Mouse (Mus musculus) layer of hippocampus, adult 2 months (tissue): ENCODE measurements at regions not wholly inside any gene's neighbourhood (a gene's known extent, or its start where the extent isn't known, plus 50 kb on each side); places are given as distances from the start of the nearest gene placed in this dataset.

Source experiments
- DNase-seq, 2 experiments: peaks; one replicate each; pipeline ENCODE4 v3.0.0; 2022; ENCODE audit warnings: low spot score in 2 of 2
- H3K27ac ChIP-seq: fragments of 200-600 bp; 2 replicates; pipeline ENCODE4 v1.8.1; 2022
- H3K4me3 ChIP-seq: fragments of 200-600 bp; 2 replicates; pipeline ENCODE4 v1.8.1; 2022; ENCODE audit warnings: mild to moderate bottlenecking
- CTCF ChIP-seq: fragments of 200-600 bp; conservative IDR thresholded peaks from 2 replicates; pipeline ENCODE4 v1.8.1; 2022; ENCODE audit warnings: antibody characterized with exemption, mild to moderate bottlenecking, moderate library complexity

- Histone ChIP-seq H3K27ac (no peak overlapping the region), H3K4me3 (no peak overlapping the region)
- no peak for TF ChIP-seq CTCF
- DNase-seq = no peak
Measured at GRCm38 (mm10) chr10:25754300-25754699, 218.2 kb upstream of the Smlr1 start.

DNA sequence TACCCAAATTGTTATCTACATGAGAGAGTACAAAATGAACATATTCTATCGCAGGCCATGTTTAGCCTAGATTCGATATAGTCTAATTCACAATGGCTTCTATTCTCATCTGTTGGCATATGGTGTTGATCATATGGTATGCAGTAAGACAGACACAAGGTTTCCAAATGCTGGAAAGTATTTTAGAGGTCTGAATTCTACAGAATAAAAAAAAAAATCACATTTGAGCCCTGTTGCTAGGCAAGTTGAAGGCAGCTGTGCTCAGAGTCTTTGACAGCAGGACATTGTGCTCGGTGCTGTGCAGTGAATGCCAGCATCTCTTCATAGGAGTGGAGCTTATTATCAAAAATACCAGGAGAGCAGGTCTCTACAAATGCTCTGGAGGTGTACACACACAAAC lies 206.6 kb upstream of the Smlr1 start:
- Histone ChIP-seq H3K27ac (peak overlapping the region; percentile 37; the same call in 1 of the 2 replicates), H3K4me3 (no peak overlapping the region)
- DNase-seq = peak; percentile 7 to 11
- TF ChIP-seq CTCF = no peak

GRCm38 (mm10) chr10:25740956-25741355 lies 204.9 kb upstream of the Smlr1 start:
- DNase-seq = no peak
- no peak overlapping the region for H3K4me3 ChIP-seq
- H3K27ac ChIP-seq = no peak overlapping the region
- no peak for TF ChIP-seq CTCF

DNA sequence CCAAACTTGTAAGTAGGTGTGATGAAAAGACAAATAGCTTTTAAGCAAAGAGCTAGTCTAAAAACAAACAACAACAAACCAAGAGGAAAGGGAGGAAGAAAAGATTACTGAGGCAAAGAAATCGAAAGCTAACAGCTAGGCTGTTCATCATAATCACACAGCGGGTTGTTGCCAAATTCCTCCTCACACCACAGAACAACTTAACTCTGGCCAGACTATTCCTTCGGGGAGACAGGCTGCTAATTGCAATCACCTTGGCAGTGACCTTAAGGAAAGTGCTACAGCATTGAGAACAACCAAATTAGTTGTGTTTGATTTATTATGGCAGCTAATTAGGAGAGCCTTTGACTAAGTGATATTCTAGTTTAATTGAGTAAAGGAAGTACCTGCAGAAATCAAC lies 194.4 kb upstream of the Smlr1 start:
- Histone ChIP-seq H3K4me3 (no peak overlapping the region), H3K27ac (no peak overlapping the region)
- no peak for TF ChIP-seq CTCF
- DNase-seq = no peak

- no peak for DNase-seq
- TF ChIP-seq CTCF = no peak
- Histone ChIP-seq H3K27ac (no peak overlapping the region), H3K4me3 (no peak overlapping the region)
Measured at GRCm38 (mm10) chr10:25723966-25724365, 187.9 kb upstream of the Smlr1 start.

DNA sequence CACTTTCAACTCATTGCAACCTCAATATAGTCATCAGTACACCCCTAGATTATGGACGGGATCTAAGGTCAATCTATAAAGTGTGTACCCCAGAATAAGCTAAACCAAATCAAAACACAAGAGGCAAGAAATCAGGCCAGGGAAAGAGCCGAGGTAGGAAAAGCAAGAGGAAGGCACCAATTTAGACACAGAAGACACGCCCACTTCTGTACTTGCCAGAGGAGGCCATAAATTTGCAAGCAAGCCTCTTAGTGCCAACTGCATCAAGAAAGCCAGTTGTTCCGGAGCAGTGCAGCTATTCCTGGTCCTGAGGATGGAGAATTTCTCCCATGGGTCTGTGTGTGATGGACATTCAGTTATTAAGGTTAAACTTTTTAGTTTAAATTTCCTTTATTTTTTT lies 179.7 kb upstream of the Smlr1 start:
- TF ChIP-seq CTCF = no peak
- no peak overlapping the region for H3K27ac ChIP-seq
- no peak overlapping the region for H3K4me3 ChIP-seq
- no peak for DNase-seq

DNA sequence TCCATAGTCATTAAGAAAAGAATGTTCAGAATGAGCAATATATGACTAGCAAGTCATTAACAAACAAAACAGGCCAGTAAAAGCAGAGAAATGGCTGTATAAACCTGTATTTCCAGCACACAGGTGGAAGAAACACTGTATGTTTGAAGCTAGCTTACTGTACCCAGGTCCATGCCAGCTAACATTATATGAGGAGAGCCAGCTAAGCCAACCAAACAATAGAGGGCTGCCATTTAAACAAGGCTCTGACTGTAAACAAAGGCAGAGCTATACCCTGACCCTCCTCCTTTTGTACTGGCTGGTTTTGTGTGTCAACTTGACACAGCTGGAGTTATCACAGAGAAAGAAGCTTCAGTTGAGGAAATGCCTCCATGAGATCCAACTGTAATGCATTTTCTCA lies 178.6 kb upstream of the Smlr1 start:
- TF ChIP-seq CTCF = no peak
- Histone ChIP-seq H3K27ac (no peak overlapping the region), H3K4me3 (no peak overlapping the region)
- DNase-seq = no peak

- Histone ChIP-seq H3K27ac (no peak overlapping the region), H3K4me3 (no peak overlapping the region)
- DNase-seq = peak in 1 of 2 experiments; percentile 9
- TF ChIP-seq CTCF = no peak
Measured at GRCm38 (mm10) chr10:25714041-25714440, 178.0 kb upstream of the Smlr1 start.

GRCm38 (mm10) chr10:25707951-25708350 lies 171.9 kb upstream of the Smlr1 start:
- no peak for DNase-seq
- TF ChIP-seq CTCF = no peak
- H3K27ac ChIP-seq = no peak overlapping the region
- no peak overlapping the region for H3K4me3 ChIP-seq

- no peak for DNase-seq
- TF ChIP-seq CTCF = no peak
- Histone ChIP-seq H3K27ac (no peak overlapping the region), H3K4me3 (no peak overlapping the region)
Measured at GRCm38 (mm10) chr10:25702146-25702545, 166.1 kb upstream of the Smlr1 start.

- no peak overlapping the region for H3K4me3 ChIP-seq
- DNase-seq = no peak
- no peak for TF ChIP-seq CTCF
- H3K27ac ChIP-seq = no peak overlapping the region
Measured at GRCm38 (mm10) chr10:25695798-25696197, 159.7 kb upstream of the Smlr1 start.

DNA sequence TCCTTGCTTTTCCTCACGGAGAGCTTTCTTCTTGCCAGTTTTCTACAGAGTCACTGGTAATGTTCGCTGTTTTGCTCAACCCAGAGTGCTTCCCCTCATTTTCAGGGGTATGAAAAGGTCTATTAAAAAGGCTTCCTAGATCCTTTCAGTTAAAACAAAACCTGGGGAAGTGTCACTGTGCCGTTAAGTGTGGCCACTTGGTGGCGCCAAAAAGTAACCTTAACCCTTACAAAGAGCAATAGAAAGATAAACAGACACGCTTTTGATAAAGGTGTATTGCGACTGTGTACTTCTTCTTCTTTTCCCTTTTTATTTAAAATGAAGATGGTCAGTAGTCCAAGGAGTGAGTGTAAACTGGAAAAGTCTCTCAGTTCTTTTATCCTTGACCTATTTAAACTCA lies 145.2 kb upstream of the Smlr1 start:
- TF ChIP-seq CTCF = peak; percentile 88
- peak; percentile 47 to 74 for DNase-seq
- H3K27ac ChIP-seq = no peak overlapping the region
- no peak overlapping the region for H3K4me3 ChIP-seq

DNA sequence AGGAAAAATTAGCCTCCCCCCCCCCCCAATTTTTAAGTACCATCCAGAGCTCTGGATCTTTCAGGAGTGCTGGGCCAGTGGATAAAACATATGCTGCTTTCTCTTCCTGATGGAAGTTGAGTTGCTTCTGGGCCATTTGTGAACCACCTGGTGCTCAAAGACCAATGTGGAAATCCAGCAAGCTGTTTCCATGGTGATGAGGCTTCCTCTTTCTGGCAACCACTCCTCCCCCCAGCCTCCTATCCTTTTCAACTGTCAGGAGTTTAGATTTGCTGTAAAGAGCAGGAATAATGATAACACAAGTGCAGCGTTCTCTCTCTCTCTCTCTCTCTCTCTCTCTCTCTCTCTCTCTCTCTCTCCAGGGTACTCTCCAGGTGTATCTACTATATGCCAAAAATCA lies 141.8 kb upstream of the Smlr1 start:
- no peak overlapping the region for H3K4me3 ChIP-seq
- DNase-seq = peak; percentile 32 to 80
- peak overlapping the region; percentile 61; the same call in 1 of the 2 replicates for H3K27ac ChIP-seq
- no peak for TF ChIP-seq CTCF

GRCm38 (mm10) chr10:25675368-25675767 lies 139.3 kb upstream of the Smlr1 start:
- DNase-seq = no peak
- Histone ChIP-seq H3K4me3 (no peak overlapping the region), H3K27ac (no peak overlapping the region)
- TF ChIP-seq CTCF = no peak

GRCm38 (mm10) chr10:25670061-25670460 lies 134.0 kb upstream of the Smlr1 start:
- no peak overlapping the region for H3K27ac ChIP-seq
- no peak for DNase-seq
- no peak for TF ChIP-seq CTCF

More at GRCm38 (mm10) chr10:25670061-25670460, 134.0 kb upstream of the Smlr1 start:
- no peak overlapping the region for H3K4me3 ChIP-seq
